Comparison of ENCODE assay signal across 17 mouse cellular contexts in the genomic region with DNA sequence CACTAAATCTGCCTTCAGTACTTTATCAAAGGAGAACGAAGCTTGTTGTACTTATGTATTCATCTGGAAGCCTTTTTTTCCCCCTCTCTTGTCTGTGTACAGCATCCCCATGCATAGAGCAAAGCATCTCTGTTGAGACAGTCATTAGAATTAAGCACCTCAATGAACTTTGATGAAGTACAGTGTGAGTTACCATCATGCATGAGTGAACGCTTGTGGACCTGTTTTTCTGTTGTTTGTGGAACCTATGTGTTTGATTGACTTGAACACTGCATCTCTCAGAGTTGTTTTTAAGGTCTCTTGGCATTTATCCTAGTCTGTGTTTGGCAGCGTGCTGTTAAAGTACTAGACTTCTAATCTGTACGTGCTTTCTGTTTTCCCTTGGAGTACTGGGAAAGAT.
"Had no signal": no experiment of that assay in that cellular context is flagged by ENCODE, and none has a peak within 500 bp of the region (broad histone marks: within the 10 kb centered on the region; RNA-seq: fewer than 3 reads in every experiment).

No protein-coding gene starts in this region.

- H3K36me3 ChIP-seq: liver, embryonic 13.5 days; midbrain, embryonic 10.5 days; midbrain, embryonic 13.5 days; neural tube, embryonic 13.5 days; stomach, embryonic 15.5 days had no signal

- ATAC-seq: intestine, postnatal 0 days; midbrain, embryonic 13.5 days; midbrain, embryonic 16.5 days had no signal

- H3K4me2 ChIP-seq: liver, embryonic 13.5 days; midbrain, embryonic 13.5 days; neural tube, embryonic 13.5 days; stomach, embryonic 15.5 days had no signal

- H3K4me3 ChIP-seq: left cerebral cortex, adult 2 months; liver, embryonic 13.5 days; megakaryocyte, embryonic 14.5 days; midbrain, embryonic 10.5 days; midbrain, embryonic 13.5 days; myocyte; neural tube, embryonic 13.5 days; stomach, embryonic 15.5 days had no signal

- H3K27ac ChIP-seq: kidney, postnatal 0 days; left cerebral cortex, adult 2 months; liver, embryonic 13.5 days; midbrain, embryonic 10.5 days; midbrain, embryonic 13.5 days; neural tube, embryonic 13.5 days; stomach, embryonic 15.5 days had no signal

- H3K9ac ChIP-seq: liver, embryonic 13.5 days; midbrain, embryonic 13.5 days; neural tube, embryonic 13.5 days; stomach, embryonic 15.5 days had no signal

- H3K4me1 ChIP-seq: neural tube, embryonic 13.5 days; stomach, embryonic 15.5 days had no signal

- H3K27me3 ChIP-seq: liver, embryonic 13.5 days; midbrain, embryonic 13.5 days; neural tube, embryonic 13.5 days; stomach, embryonic 15.5 days had no signal

- DNase-seq: layer of hippocampus, postnatal 36 days; liver, embryonic 13.5 days; lung, adult 2 months; right cerebral cortex, adult 18-20 months; right cerebral cortex, postnatal 14 days; right cerebral cortex, postnatal 4 days; thymus, postnatal 25 days had no signal

- H3K9me3 ChIP-seq: liver, embryonic 13.5 days; megakaryocyte, embryonic 14.5 days; midbrain, embryonic 10.5 days; midbrain, embryonic 13.5 days; neural tube, embryonic 13.5 days; stomach, embryonic 15.5 days had no signal
